In the genomic region with DNA sequence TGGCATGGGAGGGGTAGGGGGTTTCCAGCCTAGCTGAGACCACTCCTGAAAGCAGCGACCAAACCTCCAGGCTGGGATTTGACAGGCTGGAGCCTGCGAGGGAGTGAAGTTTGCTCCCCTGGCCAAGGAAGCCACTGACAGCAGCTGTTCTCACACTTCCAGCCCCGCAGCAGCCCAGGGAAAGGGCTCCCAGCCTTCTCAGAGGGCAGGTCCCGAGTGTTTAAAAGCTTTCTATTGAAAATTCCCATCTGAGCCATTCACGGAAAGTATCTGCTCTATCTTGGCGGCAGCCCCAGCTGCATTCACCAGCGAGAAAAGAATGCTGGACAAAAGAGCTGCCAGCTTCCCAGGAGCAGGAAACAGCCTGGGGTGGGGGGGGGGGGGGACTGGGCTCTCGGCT, we compare ENCODE assay signal across 9 mouse cellular contexts. TPM values are rescaled to one million over a fixed set of nuclear protein-coding genes. Genes with fewer than 3 reads are reported as not detected.
A peak's percentile ranks its signal among the peaks of the same experiment; 100 is the strongest.
DNase-seq lines count a peak whose midpoint lies in the region; ATAC-seq lines count a peak whose summit lies in the region.
"Had no signal": no experiment of that assay in that cellular context is flagged by ENCODE, and none has a peak within 500 bp of the region (broad histone marks: within the 10 kb centered on the region; RNA-seq: fewer than 3 reads in every experiment).

No protein-coding gene starts in this region.

- H3K9me3 ChIP-seq in limb, embryonic 12.5 days: no peaks in the 10 kb centered on the region
- H3K9me3 ChIP-seq in limb, embryonic 10.5 days (replicated peaks): no peaks in the 10 kb centered on the region
- H3K9me3 ChIP-seq in forebrain, embryonic 14.5 days (replicated peaks; ENCODE audit: control insufficient read depth, low read length): no peaks in the 10 kb centered on the region
- no peaks in the 10 kb centered on the region for H3K9me3 ChIP-seq in intestine, embryonic 16.5 days (ENCODE audit: control insufficient read depth, low read length)
- no peaks in the 10 kb centered on the region for H3K9me3 ChIP-seq in neural tube, embryonic 14.5 days (ENCODE audit: control insufficient read depth, low read length)

- DNase-seq in limb, embryonic 10.5 days (ENCODE audit: low spot score): no peak
- DNase-seq in forebrain, embryonic 14.5 days (ENCODE audit: low spot score): peak; percentile 93
- DNase-seq in MN1 (ENCODE audit: low spot score): no peak
- DNase-seq in spleen, postnatal 4 days (ENCODE audit: low spot score in 2 of 2): no peak
- no peak for DNase-seq in adrenal gland, postnatal 25 days

- H3K4me3 ChIP-seq in limb, embryonic 12.5 days (replicated peaks): no peak overlapping the region
- H3K4me3 ChIP-seq in limb, embryonic 10.5 days: no peak overlapping the region
- H3K4me3 ChIP-seq in forebrain, embryonic 14.5 days (ENCODE audit: low read depth, low read length): no peak overlapping the region
- H3K4me3 ChIP-seq in intestine, embryonic 16.5 days (ENCODE audit: low read length): no peak overlapping the region
- H3K4me3 ChIP-seq in neural tube, embryonic 14.5 days (ENCODE audit: low read depth, low read length): no peak overlapping the region

- ATAC-seq in limb, embryonic 12.5 days (ENCODE audit: insufficient number of reproducible peaks, insufficient read depth, low FRiP score, low TSS enrichment, low read depth): no peak
- ATAC-seq in forebrain, embryonic 14.5 days: peak; percentile 63
- peak; percentile 19; the same call in 1 of the 2 replicates for ATAC-seq in intestine, embryonic 16.5 days
- ATAC-seq in neural tube, embryonic 14.5 days (ENCODE audit: low read depth): peak; percentile 47; the same call in 1 of the 2 replicates

- H3K36me3 ChIP-seq in limb, embryonic 12.5 days: no peaks in the 10 kb centered on the region
- H3K36me3 ChIP-seq in limb, embryonic 10.5 days: no peaks in the 10 kb centered on the region
- no peaks in the 10 kb centered on the region for H3K36me3 ChIP-seq in forebrain, embryonic 14.5 days (ENCODE audit: control insufficient read depth, insufficient read depth, low read length)
- H3K36me3 ChIP-seq in intestine, embryonic 16.5 days (ENCODE audit: control insufficient read depth, insufficient read depth, low read length): no peaks in the 10 kb centered on the region
- no peaks in the 10 kb centered on the region for H3K36me3 ChIP-seq in neural tube, embryonic 14.5 days (ENCODE audit: control insufficient read depth, insufficient read depth, low read length)

- H3K4me1 ChIP-seq in limb, embryonic 12.5 days (replicated peaks): peaks cover 17% of the 10 kb centered on the region
- peaks cover 36% of the 10 kb centered on the region for H3K4me1 ChIP-seq in limb, embryonic 10.5 days
- peaks cover 57% of the 10 kb centered on the region for H3K4me1 ChIP-seq in forebrain, embryonic 14.5 days (ENCODE audit: control insufficient read depth, insufficient read depth, low read length)
- H3K4me1 ChIP-seq in intestine, embryonic 16.5 days (ENCODE audit: control insufficient read depth, insufficient read depth, low read length): peaks cover 31% of the 10 kb centered on the region
- peaks cover 10% of the 10 kb centered on the region for H3K4me1 ChIP-seq in neural tube, embryonic 14.5 days (ENCODE audit: control insufficient read depth, insufficient read depth, low read length)

- H3K27ac ChIP-seq in limb, embryonic 12.5 days: peak overlapping the region; percentile 71; the same call in 1 of the 2 replicates
- no peak overlapping the region; the same call in 1 of the 2 replicates for H3K27ac ChIP-seq in limb, embryonic 10.5 days
- peak overlapping the region; percentile 87 for H3K27ac ChIP-seq in forebrain, embryonic 14.5 days (ENCODE audit: low read depth, low read length)
- H3K27ac ChIP-seq in intestine, embryonic 16.5 days (ENCODE audit: low read length): peak overlapping the region; percentile 70
- H3K27ac ChIP-seq in neural tube, embryonic 14.5 days (ENCODE audit: low read depth, low read length): peak overlapping the region; percentile 72

- no peaks in the 10 kb centered on the region; the same call in 1 of the 2 replicates for H3K27me3 ChIP-seq in limb, embryonic 12.5 days
- peaks cover 17% of the 10 kb centered on the region; the same call in 1 of the 2 replicates for H3K27me3 ChIP-seq in limb, embryonic 10.5 days (ENCODE audit: low read depth, poor library complexity, severe bottlenecking)
- no peaks in the 10 kb centered on the region for H3K27me3 ChIP-seq in forebrain, embryonic 14.5 days (replicated peaks; ENCODE audit: control insufficient read depth, insufficient read depth, low read length)
- H3K27me3 ChIP-seq in intestine, embryonic 16.5 days (replicated peaks; ENCODE audit: control insufficient read depth, insufficient read depth, low read length): no peaks in the 10 kb centered on the region
- H3K27me3 ChIP-seq in neural tube, embryonic 14.5 days (ENCODE audit: control insufficient read depth, insufficient read depth, low read length): no peaks in the 10 kb centered on the region

- H3K4me2 ChIP-seq in limb, embryonic 12.5 days: no peak overlapping the region; the same call in 1 of the 2 replicates
- no peak overlapping the region for H3K4me2 ChIP-seq in forebrain, embryonic 14.5 days (ENCODE audit: low read length)
- H3K4me2 ChIP-seq in intestine, embryonic 16.5 days (ENCODE audit: low read depth, low read length): no peak overlapping the region
- no peak overlapping the region for H3K4me2 ChIP-seq in neural tube, embryonic 14.5 days (ENCODE audit: low read depth, low read length)

- no peak overlapping the region for H3K9ac ChIP-seq in limb, embryonic 12.5 days (replicated peaks)
- no peak overlapping the region for H3K9ac ChIP-seq in forebrain, embryonic 14.5 days (ENCODE audit: low read length)
- H3K9ac ChIP-seq in intestine, embryonic 16.5 days (ENCODE audit: low read depth, low read length): no peak overlapping the region
- H3K9ac ChIP-seq in neural tube, embryonic 14.5 days (replicated peaks; ENCODE audit: low read depth, low read length): no peak overlapping the region

- WGBS in limb, embryonic 12.5 days: 13% methylated on average over 8 of the region's 8 CpGs
- WGBS in limb, embryonic 10.5 days: 25% methylated on average over 8 of the region's 8 CpGs
- WGBS in forebrain, embryonic 14.5 days: 0% methylated on average over 8 of the region's 8 CpGs
- 26% methylated on average over 7 of the region's 8 CpGs for WGBS in intestine, embryonic 16.5 days
- 2% methylated on average over 8 of the region's 8 CpGs for WGBS in neural tube, embryonic 14.5 days

RNA-seq across cellular contexts. Expression of gene Efhd2, which starts 25.2 kb away (rescaled TPM):
- 48.4 and 48.7 TPM in 2 replicates for polyA plus RNA-seq in limb, embryonic 12.5 days (2016; fragmentation: Nextera tagmentation; extraction: Ambion mirVana)
- polyA plus RNA-seq in limb, embryonic 10.5 days (2016; fragmentation: Nextera tagmentation; extraction: Ambion mirVana): 33.7 and 35.1 TPM in 2 replicates
- polyA plus RNA-seq in forebrain, embryonic 14.5 days (2014; fragmentation: Nextera tagmentation; extraction: Ambion mirVana): 44.0 and 49.3 TPM in 2 replicates
- polyA plus RNA-seq in intestine, embryonic 16.5 days (2015; fragmentation: Nextera tagmentation; extraction: Ambion mirVana): 140 and 163 TPM in 2 replicates
- polyA plus RNA-seq in neural tube, embryonic 14.5 days (2014; fragmentation: Nextera tagmentation; extraction: Ambion mirVana): 33.2 and 36.3 TPM in 2 replicates
- 20.9 and 30.8 TPM in 2 replicates for total RNA-seq in adrenal gland, postnatal 25 days (2021)

RNA-seq across cellular contexts. Expression of gene Ctrc, which starts 53.8 kb away (rescaled TPM):
- not detected in 2 replicates for polyA plus RNA-seq in limb, embryonic 12.5 days (2016; fragmentation: Nextera tagmentation; extraction: Ambion mirVana)
- polyA plus RNA-seq in limb, embryonic 10.5 days (2016; fragmentation: Nextera tagmentation; extraction: Ambion mirVana): not detected in 2 replicates
- polyA plus RNA-seq in forebrain, embryonic 14.5 days (2014; fragmentation: Nextera tagmentation; extraction: Ambion mirVana): not detected in 2 replicates
- polyA plus RNA-seq in intestine, embryonic 16.5 days (2015; fragmentation: Nextera tagmentation; extraction: Ambion mirVana): 0.29 and 0.87 TPM in 2 replicates
- not detected in 2 replicates for polyA plus RNA-seq in neural tube, embryonic 14.5 days (2014; fragmentation: Nextera tagmentation; extraction: Ambion mirVana)
- total RNA-seq in adrenal gland, postnatal 25 days (2021): not detected in 2 replicates
- total RNA-seq: heart, postnatal 36 days had no signal
